Mouse (Mus musculus) v-Abl transformed pro-B cells (cell line): ENCODE results near the gene Rgs14.

ENCODE experiments used
- in situ Hi-C, 2 experiments: fragments of 400-800 bp; cut with MboI; formaldehyde crosslinking; loops; one replicate each; pipeline ENCODE4 v1.15.1; 2025; ENCODE audit not compliant: unreplicated experiment in 2 of 2

Gene Rgs14

GRCm38 (mm10) chr13:55369531-55370114 is at the start of gene Rgs14:
Gene Rgs14, plus strand, starts transcription at chr13:55369732.
- in situ Hi-C loops: loop anchor here (5.0 to 25.0 kb wide), 2 partner anchors 37 to 793 kb away; no protein-coding TSS in a partner anchor

GRCm38 (mm10) chr13:55319931-55320533 is 49.5 kb upstream of the Rgs14 start, which contains the start of gene Prelid1:
Gene Prelid1, plus strand, starts transcription at chr13:55320500.
- in situ Hi-C loops: no loop called here

GRCm38 (mm10) chr13:55321434-55322129 is 48.0 kb upstream of the Rgs14 start, which contains the start of gene Rab24:
Gene Rab24, minus strand, starts transcription at chr13:55321946.
- in situ Hi-C loops: no loop called here

- in situ Hi-C loops: no loop called here
Observed at GRCm38 (mm10) chr13:55322130-55322825, 47.3 kb upstream of the Rgs14 start.

GRCm38 (mm10) chr13:55325596-55325995 is 43.9 kb upstream of the Rgs14 start:
- in situ Hi-C loops: no loop called here

- in situ Hi-C loops: no loop called here
Observed at GRCm38 (mm10) chr13:55327169-55327568, 42.4 kb upstream of the Rgs14 start.

GRCm38 (mm10) chr13:55327633-55328032 is 41.9 kb upstream of the Rgs14 start:
- in situ Hi-C loops: no loop called here

GRCm38 (mm10) chr13:55328171-55328570 is 41.4 kb upstream of the Rgs14 start:
- in situ Hi-C loops: no loop called here

- in situ Hi-C loops: no loop called here
Observed at GRCm38 (mm10) chr13:55328641-55329040, 40.9 kb upstream of the Rgs14 start.

- in situ Hi-C loops: no loop called here
Observed at GRCm38 (mm10) chr13:55329109-55329682, 40.3 kb upstream of the Rgs14 start.

- in situ Hi-C loops: loop anchor here (5.0 to 10.0 kb wide), 4 partner anchors 37 to 185 kb away; partner anchors contain the start of genes Pdlim7 (in 1 of the 2), Rgs14 (in 1 of the 2) and Slc34a1 (in 1 of the 2)
Observed at GRCm38 (mm10) chr13:55329683-55330566, 39.6 kb upstream of the Rgs14 start, which contains the start of gene Mxd3. Gene Mxd3, minus strand, starts transcription at chr13:55329823.

- in situ Hi-C loops: loop anchor here (5.0 to 10.0 kb wide), 4 partner anchors 37 to 184 kb away; partner anchors contain the start of genes Pdlim7 (in 1 of the 2), Rgs14 (in 1 of the 2) and Slc34a1 (in 1 of the 2)
Observed at GRCm38 (mm10) chr13:55330567-55331400, 38.7 kb upstream of the Rgs14 start.

GRCm38 (mm10) chr13:55332331-55332730 is 37.2 kb upstream of the Rgs14 start:
- in situ Hi-C loops: loop anchor here (5.0 to 10.0 kb wide), 4 partner anchors 35 to 182 kb away; partner anchors contain the start of genes Pdlim7 (in 1 of the 2), Rgs14 (in 1 of the 2) and Slc34a1 (in 1 of the 2)

GRCm38 (mm10) chr13:55335701-55336100 is 33.8 kb upstream of the Rgs14 start:
- in situ Hi-C loops: loop anchor here (10.0 kb wide), 2 partner anchors 59 to 179 kb away; partner anchors contain the start of genes Pdlim7 (in 1 of the 2) and Slc34a1 (in 1 of the 2)

- in situ Hi-C loops: loop anchor here (10.0 kb wide), 2 partner anchors 57 to 177 kb away; partner anchors contain the start of genes Pdlim7 (in 1 of the 2) and Slc34a1 (in 1 of the 2)
Observed at GRCm38 (mm10) chr13:55337341-55337975, 32.1 kb upstream of the Rgs14 start.

- in situ Hi-C loops: loop anchor here (10.0 kb wide), 2 partner anchors 56 to 176 kb away; partner anchors contain the start of genes Pdlim7 (in 1 of the 2) and Slc34a1 (in 1 of the 2)
Observed at GRCm38 (mm10) chr13:55338131-55339054, 31.1 kb upstream of the Rgs14 start.
